Mouse (Mus musculus): Measurements from ENCODE around the gene Tmem132c.

Gene Tmem132c

DNA sequence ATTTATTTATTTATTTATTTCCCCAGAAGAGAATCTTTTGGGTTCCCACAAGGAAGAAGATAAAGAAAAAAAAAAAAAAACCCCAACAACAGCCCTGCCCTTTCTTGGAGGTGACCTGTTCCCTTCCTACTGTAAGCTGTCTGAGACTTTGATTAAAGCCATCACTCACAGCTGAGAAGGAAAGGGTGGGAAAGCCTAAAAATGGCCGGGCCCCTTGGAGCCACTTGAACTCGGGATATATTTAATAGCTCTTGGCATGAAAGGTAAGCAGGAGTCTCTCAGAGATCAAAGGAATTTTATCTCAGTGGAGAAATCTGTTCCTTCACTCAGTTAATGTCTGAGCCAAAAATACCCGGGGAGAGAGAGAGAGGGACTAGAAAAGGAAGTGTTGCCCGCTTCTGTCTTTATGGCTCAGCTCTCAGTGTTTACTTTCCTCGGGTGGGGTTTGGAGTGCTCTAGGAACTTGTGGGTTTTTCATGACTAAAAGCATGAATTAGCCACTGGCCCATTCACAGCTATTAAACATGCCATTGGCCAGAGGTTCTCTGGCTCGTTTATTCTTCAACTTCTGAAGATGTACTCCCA, 41.0 kb downstream of the Tmem132c start:
- DNase-seq (ENCODE audit: low spot score in 2 of 2): no peak

- no peak for DNase-seq (ENCODE audit: low spot score in 2 of 2)
Observed at GRCm38 (mm10) chr5:127286886-127287285, 45.3 kb downstream of the Tmem132c start.

GRCm38 (mm10) chr5:127289659-127290058, 48.1 kb downstream of the Tmem132c start:
- no peak for DNase-seq (ENCODE audit: low spot score in 2 of 2)

GRCm38 (mm10) chr5:127290461-127291250, 49.0 kb downstream of the Tmem132c start:
- DNase-seq (ENCODE audit: low spot score in 2 of 2): no peak

DNA sequence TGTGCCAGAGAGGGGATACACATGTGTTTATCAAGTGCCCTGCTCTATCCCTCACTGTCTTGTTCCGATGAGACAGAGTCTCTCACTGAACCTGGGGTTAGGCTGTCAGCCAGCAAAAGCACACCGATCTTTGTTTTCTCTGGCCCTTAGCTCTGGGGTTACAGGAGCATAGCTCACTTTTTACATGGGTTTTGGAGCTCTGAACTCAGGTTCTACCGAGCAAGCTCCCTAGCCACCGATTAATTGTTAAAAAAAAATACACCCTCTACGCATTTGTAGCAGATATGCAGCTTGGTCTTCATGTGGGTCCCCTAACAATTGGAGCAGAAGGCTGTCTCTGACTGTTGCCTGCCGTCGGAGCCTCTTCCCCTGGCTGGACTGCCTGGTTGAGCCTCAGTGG, 50.0 kb downstream of the Tmem132c start:
- DNase-seq (ENCODE audit: low spot score in 2 of 2): no peak

DNA sequence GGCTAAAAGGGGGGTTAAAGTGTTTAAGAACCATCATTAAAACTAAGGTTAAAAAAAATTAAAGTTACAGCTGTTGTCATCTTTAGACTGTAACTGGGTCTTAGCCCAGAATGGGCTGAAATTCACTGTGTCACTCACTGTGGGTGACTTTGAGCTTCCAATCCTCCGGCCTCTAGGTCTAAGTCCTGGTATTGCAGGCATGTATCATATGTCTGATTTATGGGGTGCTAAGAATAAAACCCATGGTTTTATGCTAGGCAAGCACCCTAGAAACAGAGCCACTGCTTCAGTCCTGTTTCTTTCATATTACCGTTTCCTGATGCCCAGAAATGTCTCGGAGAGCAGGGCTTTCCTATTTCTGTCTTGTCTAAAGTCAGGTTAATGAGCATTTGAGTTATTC, 52.1 kb downstream of the Tmem132c start:
- DNase-seq (ENCODE audit: low spot score in 2 of 2): no peak

DNA sequence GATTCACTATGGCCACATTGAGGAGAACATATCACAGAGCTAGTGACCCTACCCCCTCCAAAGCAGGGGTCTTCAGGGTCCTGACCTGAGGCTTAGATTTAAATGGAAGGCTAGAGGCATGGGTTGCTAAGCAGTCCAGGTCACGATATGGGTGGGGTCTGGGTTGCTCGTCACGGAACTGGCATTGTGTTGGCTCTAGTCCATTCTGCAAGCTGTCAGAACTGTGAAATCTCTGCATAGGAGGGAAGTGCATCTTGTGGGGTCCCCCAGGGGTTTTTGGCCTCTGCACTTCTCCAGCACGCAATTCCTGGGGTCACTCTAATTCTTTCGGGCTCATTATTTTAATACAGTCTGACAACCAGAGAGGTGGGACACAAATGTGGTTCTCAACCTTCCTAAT, 55.9 kb downstream of the Tmem132c start:
- no peak for DNase-seq (ENCODE audit: low spot score in 2 of 2)

GRCm38 (mm10) chr5:127298060-127298459, 56.5 kb downstream of the Tmem132c start:
- no peak for DNase-seq (ENCODE audit: low spot score in 2 of 2)

GRCm38 (mm10) chr5:127299010-127299409, 57.4 kb downstream of the Tmem132c start:
- DNase-seq (ENCODE audit: low spot score in 2 of 2): no peak

DNA sequence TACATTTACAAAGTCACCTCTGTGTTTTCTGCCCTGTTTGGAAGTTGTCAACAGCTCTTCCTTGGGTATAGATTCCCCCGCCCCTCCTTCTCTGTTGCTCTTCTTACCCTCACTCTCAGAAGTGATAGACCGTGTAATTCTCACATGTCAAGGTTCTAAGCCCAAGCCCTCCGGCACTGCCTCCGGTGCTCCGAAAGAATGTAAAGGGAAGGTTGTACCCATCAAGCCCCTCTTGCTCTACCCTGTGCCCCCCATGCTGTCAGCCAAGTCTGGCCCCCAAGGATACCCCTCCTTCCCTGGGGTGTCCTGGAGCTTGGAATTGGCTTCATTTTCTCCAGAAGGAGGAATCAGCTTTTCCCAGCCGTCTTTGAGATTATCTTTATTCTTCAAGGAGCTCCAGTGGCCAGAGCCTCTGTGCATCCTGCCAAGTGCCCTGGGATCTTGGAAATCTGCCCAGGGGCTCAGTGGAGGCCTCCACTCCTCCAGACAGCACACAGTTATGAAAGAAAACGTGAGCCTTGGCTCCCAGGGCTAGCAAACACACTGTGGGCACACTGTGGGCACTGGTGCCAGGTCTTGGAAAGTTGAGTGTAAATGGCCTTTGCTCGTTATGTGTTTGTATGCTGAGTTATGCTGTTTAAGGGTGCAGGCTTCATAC, 59.1 kb downstream of the Tmem132c start:
- DNase-seq (ENCODE audit: low spot score in 2 of 2): no peak

DNA sequence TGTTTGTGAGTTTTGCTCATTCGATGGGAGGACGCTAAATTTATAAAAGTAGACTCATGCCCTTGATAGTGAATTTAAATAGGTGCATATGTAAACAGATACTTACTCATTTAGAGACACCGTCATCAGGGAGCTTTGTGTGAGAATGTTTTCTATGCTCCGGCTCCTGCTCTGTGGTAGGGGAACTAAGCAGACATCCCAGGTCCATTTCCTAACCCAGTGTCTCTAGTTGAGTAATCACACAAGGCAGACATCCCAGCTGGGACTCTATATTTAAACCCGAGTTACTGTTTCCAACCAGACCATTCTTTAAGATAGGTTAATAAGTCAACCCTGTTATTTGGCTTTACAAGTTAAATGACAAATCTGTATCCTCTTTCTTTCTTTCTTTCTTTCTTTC, 63.7 kb downstream of the Tmem132c start:
- no peak for DNase-seq (ENCODE audit: low spot score in 2 of 2)

- DNase-seq (ENCODE audit: low spot score in 2 of 2): no peak
Observed at GRCm38 (mm10) chr5:127305719-127306118, 64.1 kb downstream of the Tmem132c start.

DNA sequence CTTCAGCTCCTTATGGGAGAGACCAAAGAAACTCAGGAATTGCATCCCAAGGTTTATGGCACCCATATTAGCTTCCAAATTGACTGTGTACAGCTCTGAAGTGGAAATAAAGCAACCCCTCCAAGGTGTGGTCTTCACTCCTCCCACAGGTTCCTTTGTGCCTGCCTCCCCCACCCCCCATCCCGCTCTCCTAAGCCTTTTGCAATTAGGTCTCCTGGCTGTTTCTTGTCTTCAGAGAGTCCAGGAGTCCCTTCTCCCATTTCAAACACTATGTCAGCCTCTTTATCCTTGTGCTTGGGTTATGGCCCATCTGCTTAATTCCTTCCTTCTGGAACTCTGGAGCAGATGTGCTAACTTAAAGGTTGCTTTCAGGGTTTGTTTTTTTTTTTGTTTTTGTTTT, 65.1 kb downstream of the Tmem132c start:
- DNase-seq (ENCODE audit: low spot score in 2 of 2): no peak

DNA sequence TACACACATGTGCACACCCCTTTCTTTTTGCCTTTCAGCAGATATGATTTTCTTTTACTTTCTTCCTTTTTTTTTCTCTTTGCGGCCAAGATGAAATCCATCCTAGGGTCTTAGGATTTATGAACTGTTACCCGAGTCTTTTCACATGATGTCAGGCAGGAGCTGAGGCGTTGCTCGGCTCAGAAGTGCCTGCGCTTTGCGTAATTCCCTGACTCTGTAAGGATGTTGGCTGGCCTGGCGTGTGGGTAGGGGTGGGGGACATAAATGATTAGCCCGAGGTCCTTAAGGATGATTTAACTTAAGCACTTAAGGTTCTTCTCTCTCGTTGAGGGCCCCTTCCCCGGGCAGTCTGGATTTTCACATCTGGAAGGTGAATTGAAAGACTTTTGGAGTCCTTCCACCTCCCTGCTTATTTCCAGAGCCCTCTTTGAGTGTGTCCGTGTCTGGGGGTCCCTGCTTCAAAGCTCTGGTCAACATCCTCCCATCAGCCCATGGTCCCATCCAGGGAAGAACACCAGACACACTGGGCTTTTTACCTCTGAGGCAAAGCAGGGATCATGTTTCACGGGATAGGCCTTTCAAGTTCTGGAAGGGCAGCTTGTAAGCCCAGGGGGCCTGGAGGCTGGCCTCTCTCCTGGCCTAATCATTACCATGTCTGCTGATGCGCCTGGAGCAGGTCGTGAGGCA, 68.9 kb downstream of the Tmem132c start:
- DNase-seq (ENCODE audit: low spot score in 2 of 2): no peak

DNA sequence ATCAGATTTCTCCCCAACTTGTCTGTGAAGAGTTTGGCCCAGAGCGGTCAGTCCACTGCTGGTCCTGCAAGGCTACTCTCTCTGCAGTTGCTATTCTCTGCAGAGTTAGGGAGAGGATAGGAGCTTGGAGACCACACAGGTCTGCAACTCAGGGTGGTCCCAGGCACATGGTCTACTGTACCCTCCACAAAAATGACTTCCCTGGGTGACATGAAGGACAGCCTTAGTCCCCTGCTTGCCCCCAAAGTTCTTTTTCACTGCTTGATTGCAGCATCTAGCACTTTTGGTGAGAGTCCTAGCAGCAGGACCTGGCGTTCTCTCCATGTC, 69.4 kb downstream of the Tmem132c start:
- no peak for DNase-seq (ENCODE audit: low spot score in 2 of 2)

- no peak for DNase-seq (ENCODE audit: low spot score in 2 of 2)
Observed at GRCm38 (mm10) chr5:127313634-127314033, 72.0 kb downstream of the Tmem132c start.

GRCm38 (mm10) chr5:127319096-127319779, 77.6 kb downstream of the Tmem132c start:
- DNase-seq (ENCODE audit: low spot score in 2 of 2): no peak

DNA sequence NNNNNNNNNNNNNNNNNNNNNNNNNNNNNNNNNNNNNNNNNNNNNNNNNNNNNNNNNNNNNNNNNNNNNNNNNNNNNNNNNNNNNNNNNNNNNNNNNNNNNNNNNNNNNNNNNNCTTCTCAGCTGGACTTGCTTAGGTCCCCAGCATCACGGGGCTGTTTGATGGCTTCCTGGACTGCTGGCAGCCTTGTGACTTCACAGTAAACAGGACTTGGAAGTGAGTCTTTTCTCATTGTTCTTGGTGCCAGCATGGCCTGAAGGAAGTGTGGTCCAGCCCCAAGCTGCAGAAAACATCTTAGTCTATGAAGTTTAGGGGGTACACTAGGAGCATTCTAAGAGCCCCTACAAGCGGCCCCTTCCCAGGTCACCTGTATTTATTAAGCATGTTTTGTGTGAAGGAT, 83.0 kb downstream of the Tmem132c start:
- DNase-seq (ENCODE audit: low spot score in 2 of 2): no peak

GRCm38 (mm10) chr5:127336048-127336907, 94.7 kb downstream of the Tmem132c start:
- no peak for DNase-seq (ENCODE audit: low spot score in 2 of 2)

GRCm38 (mm10) chr5:127336908-127337265, 95.3 kb downstream of the Tmem132c start:
- no peak for DNase-seq (ENCODE audit: low spot score in 2 of 2)

DNA sequence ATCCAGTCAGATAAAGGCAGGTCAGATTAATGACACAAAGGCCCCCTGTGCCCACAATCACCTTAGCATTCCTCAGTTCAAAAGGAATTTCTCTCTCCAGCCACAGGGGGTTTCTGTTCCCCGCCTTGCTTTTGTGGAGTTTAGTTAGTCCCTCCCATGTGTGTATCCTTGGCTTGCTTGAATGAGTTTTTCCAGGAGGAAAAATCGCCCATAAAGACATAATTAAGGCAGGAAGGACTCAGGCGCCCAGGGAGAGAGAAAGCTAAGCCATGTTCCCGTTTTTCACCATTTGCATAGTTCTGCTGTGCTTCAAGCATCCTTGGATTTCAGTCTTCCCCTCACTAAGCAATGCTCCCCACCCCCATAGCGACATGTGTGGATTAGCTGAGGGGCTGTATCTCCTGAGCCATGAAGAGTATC, 97.4 kb downstream of the Tmem132c start:
- DNase-seq (ENCODE audit: low spot score in 2 of 2): no peak
